Comparison of ENCODE assay signal across 17 mouse cellular contexts in the genomic region with DNA sequence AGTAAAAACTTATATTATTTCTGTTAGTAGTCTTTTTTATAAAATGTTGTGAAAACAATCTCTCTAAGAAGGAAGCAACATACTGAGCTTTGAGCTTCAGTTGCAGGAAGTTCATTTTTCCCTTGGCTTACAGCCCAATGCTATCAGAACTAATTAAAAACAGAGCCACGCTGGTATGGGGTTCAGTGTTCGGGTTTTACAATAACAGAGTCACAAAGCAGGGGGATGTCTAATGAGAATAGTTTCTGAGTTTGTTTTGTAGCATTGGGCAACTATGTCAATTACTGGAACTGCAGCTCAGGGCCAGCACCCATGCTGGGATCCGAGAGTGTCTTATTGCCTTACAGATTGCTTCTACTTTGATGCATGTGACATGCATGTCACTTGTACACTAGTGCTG.
DNase-seq lines count a peak whose midpoint lies in the region; ATAC-seq lines count a peak whose summit lies in the region.
"Had no signal": no experiment of that assay in that cellular context is flagged by ENCODE, and none has a peak within 500 bp of the region (broad histone marks: within the 10 kb centered on the region; RNA-seq: fewer than 3 reads in every experiment).

No protein-coding gene starts in this region.

- no peak for ATAC-seq in embryonic facial prominence, embryonic 14.5 days (ENCODE audit: low read depth)
- no peak for ATAC-seq in kidney, embryonic 16.5 days (ENCODE audit: low FRiP score, low TSS enrichment)
- ATAC-seq: intestine, embryonic 15.5 days had no signal

- peak; percentile 4 for DNase-seq in embryo, embryonic 10 days (ENCODE audit: low spot score)
- no peak for DNase-seq in embryo, embryonic 9.5 days (ENCODE audit: extremely low spot score)
- peak; percentile 9 for DNase-seq in left cerebral cortex, postnatal 4 days
- no peak for DNase-seq in left cerebral cortex, postnatal 10 days (ENCODE audit: extremely low spot score in 1 of 2, low spot score in 2 of 2)
- DNase-seq in embryonic facial prominence, embryonic 14.5 days (ENCODE audit: low spot score): peak; percentile 10
- DNase-seq in retina, embryonic 14.5 days (ENCODE audit: low spot score): peak; percentile 23
- DNase-seq: adrenal gland, adult 2 months; cerebellum, adult 11-12 months; gastrocnemius, postnatal 36 days; lung, adult 18-20 months; thymus, postnatal 25 days had no signal

- H3K4me1 ChIP-seq in embryonic facial prominence, embryonic 14.5 days (ENCODE audit: control insufficient read depth, insufficient read depth, low read length): no peaks in the 10 kb centered on the region
- H3K4me1 ChIP-seq in kidney, embryonic 16.5 days (ENCODE audit: insufficient read depth, low read length): no peaks in the 10 kb centered on the region
- H3K4me1 ChIP-seq: embryonic facial prominence, embryonic 12.5 days; intestine, embryonic 15.5 days; kidney, embryonic 15.5 days; limb, embryonic 15.5 days had no signal

- no peak overlapping the region for H3K9ac ChIP-seq in embryonic facial prominence, embryonic 14.5 days (ENCODE audit: low read depth, low read length)
- no peak overlapping the region for H3K9ac ChIP-seq in kidney, embryonic 16.5 days (replicated peaks; ENCODE audit: low read length)
- H3K9ac ChIP-seq: embryonic facial prominence, embryonic 12.5 days; intestine, embryonic 15.5 days; kidney, embryonic 15.5 days; limb, embryonic 15.5 days had no signal

- H3K4me3 ChIP-seq in embryonic facial prominence, embryonic 14.5 days (ENCODE audit: low read depth, low read length): no peak overlapping the region
- H3K4me3 ChIP-seq in kidney, embryonic 16.5 days (ENCODE audit: low read length): no peak overlapping the region
- H3K4me3 ChIP-seq: embryonic facial prominence, embryonic 12.5 days; intestine, embryonic 15.5 days; kidney, embryonic 15.5 days; limb, embryonic 15.5 days had no signal

- H3K27me3 ChIP-seq in embryonic facial prominence, embryonic 14.5 days (replicated peaks; ENCODE audit: control insufficient read depth, insufficient read depth, low read length): no peaks in the 10 kb centered on the region
- no peaks in the 10 kb centered on the region for H3K27me3 ChIP-seq in kidney, embryonic 16.5 days (ENCODE audit: insufficient read depth, low read length)
- H3K27me3 ChIP-seq: CH12.LX; embryonic facial prominence, embryonic 12.5 days; intestine, embryonic 15.5 days; kidney, embryonic 15.5 days; limb, embryonic 15.5 days had no signal

- WGBS in embryonic facial prominence, embryonic 14.5 days: 18% methylated on average over 3 of the region's 3 CpGs
- 45% methylated on average over 3 of the region's 3 CpGs for WGBS in kidney, embryonic 16.5 days

- H3K9me3 ChIP-seq in embryonic facial prominence, embryonic 14.5 days (ENCODE audit: control insufficient read depth, low read length): no peaks in the 10 kb centered on the region
- no peaks in the 10 kb centered on the region for H3K9me3 ChIP-seq in kidney, embryonic 16.5 days (ENCODE audit: low read length)
- H3K9me3 ChIP-seq: embryonic facial prominence, embryonic 12.5 days; intestine, embryonic 15.5 days; kidney, embryonic 15.5 days; limb, embryonic 15.5 days had no signal

- intact Hi-C loops in left cerebral cortex, postnatal 4 days (cut with DNase I): no loop called here
- intact Hi-C loops in left cerebral cortex, postnatal 10 days (cut with DNase I): no loop called here

- no peak overlapping the region for H3K27ac ChIP-seq in embryonic facial prominence, embryonic 14.5 days (replicated peaks; ENCODE audit: low read depth, low read length)
- no peak overlapping the region for H3K27ac ChIP-seq in kidney, embryonic 16.5 days (ENCODE audit: low read length)
- H3K27ac ChIP-seq: embryonic facial prominence, embryonic 12.5 days; intestine, embryonic 15.5 days; kidney, embryonic 15.5 days; limb, embryonic 15.5 days had no signal

- no peaks in the 10 kb centered on the region for H3K36me3 ChIP-seq in embryonic facial prominence, embryonic 14.5 days (ENCODE audit: control insufficient read depth, insufficient read depth, low read length)
- H3K36me3 ChIP-seq in kidney, embryonic 16.5 days (ENCODE audit: insufficient read depth, low read length): no peaks in the 10 kb centered on the region
- H3K36me3 ChIP-seq: embryonic facial prominence, embryonic 12.5 days; intestine, embryonic 15.5 days; kidney, embryonic 15.5 days; limb, embryonic 15.5 days had no signal

- no peak overlapping the region for H3K4me2 ChIP-seq in embryonic facial prominence, embryonic 14.5 days (ENCODE audit: low read depth, low read length)
- no peak overlapping the region for H3K4me2 ChIP-seq in kidney, embryonic 16.5 days (replicated peaks; ENCODE audit: low read depth, low read length)
- H3K4me2 ChIP-seq: embryonic facial prominence, embryonic 12.5 days; intestine, embryonic 15.5 days; kidney, embryonic 15.5 days; limb, embryonic 15.5 days had no signal

Comparison
In these comparisons a context has a peak if more than half of its experiments do, and no peak if none do; other contexts are left out.
1. DNase-seq: peak in embryo, embryonic 10 days (single experiment), left cerebral cortex, postnatal 4 days (single experiment), embryonic facial prominence, embryonic 14.5 days (single experiment) and retina, embryonic 14.5 days (single experiment); none in embryo, embryonic 9.5 days (single experiment) and left cerebral cortex, postnatal 10 days (0 of 2).